11 mouse cellular contexts compared by ENCODE assay signal in genomic region chr6:30618735-30619134, GRCm38 (mm10). TPM values are rescaled to one million over a fixed set of nuclear protein-coding genes. Genes with fewer than 3 reads are reported as not detected.
A peak's percentile ranks its signal among the peaks of the same experiment; 100 is the strongest.
DNase-seq lines count a peak whose midpoint lies in the region; ATAC-seq and TF ChIP-seq lines count a peak whose summit lies in the region.
"Had no signal": no experiment of that assay in that cellular context is flagged by ENCODE, and none has a peak within 500 bp of the region (broad histone marks: within the 10 kb centered on the region; RNA-seq: fewer than 3 reads in every experiment).

No protein-coding gene starts in this region.

- WGBS in heart, embryonic 12.5 days, result 47% methylated on average over 6 of the region's 6 CpGs
- WGBS in heart, adult 2 months, result 68% methylated on average over 6 of the region's 6 CpGs
- 31% methylated on average over 6 of the region's 6 CpGs for WGBS in neural tube, embryonic 11.5 days
- WGBS in limb, embryonic 10.5 days, result 37% methylated on average over 6 of the region's 6 CpGs
- WGBS in stomach, embryonic 14.5 days, result 53% methylated on average over 6 of the region's 6 CpGs

- H3K36me3 ChIP-seq in heart, embryonic 12.5 days, result no peaks in the 10 kb centered on the region
- H3K36me3 ChIP-seq in heart, adult 2 months (ENCODE audit: control insufficient read depth, insufficient read depth, low read length), result no peaks in the 10 kb centered on the region
- H3K36me3 ChIP-seq in neural tube, embryonic 11.5 days (ENCODE audit: control insufficient read depth, insufficient read depth, low read length), result no peaks in the 10 kb centered on the region
- no peaks in the 10 kb centered on the region for H3K36me3 ChIP-seq in limb, embryonic 10.5 days
- no peaks in the 10 kb centered on the region for H3K36me3 ChIP-seq in stomach, embryonic 14.5 days (ENCODE audit: control insufficient read depth, insufficient read depth, low read length)

- no peak overlapping the region for H3K4me3 ChIP-seq in heart, embryonic 12.5 days
- no peak overlapping the region for H3K4me3 ChIP-seq in heart, adult 2 months
- H3K4me3 ChIP-seq in neural tube, embryonic 11.5 days (ENCODE audit: low read depth, low read length), result no peak overlapping the region
- no peak overlapping the region for H3K4me3 ChIP-seq in limb, embryonic 10.5 days
- no peak overlapping the region for H3K4me3 ChIP-seq in stomach, embryonic 14.5 days (ENCODE audit: low read depth, low read length)

- H3K4me1 ChIP-seq in heart, embryonic 12.5 days (replicated peaks), result peaks cover 75% of the 10 kb centered on the region
- H3K4me1 ChIP-seq in heart, adult 2 months (ENCODE audit: control insufficient read depth, insufficient read depth, low read length), result no peaks in the 10 kb centered on the region
- peaks cover 39% of the 10 kb centered on the region for H3K4me1 ChIP-seq in neural tube, embryonic 11.5 days (ENCODE audit: control insufficient read depth, insufficient read depth, low read length)
- H3K4me1 ChIP-seq in limb, embryonic 10.5 days, result peaks cover 76% of the 10 kb centered on the region
- peaks cover 28% of the 10 kb centered on the region for H3K4me1 ChIP-seq in stomach, embryonic 14.5 days (ENCODE audit: control insufficient read depth, insufficient read depth, low read length)

- no peak overlapping the region for H3K4me2 ChIP-seq in heart, embryonic 12.5 days
- H3K4me2 ChIP-seq in neural tube, embryonic 11.5 days (ENCODE audit: low read depth), result no peak overlapping the region
- H3K4me2 ChIP-seq in stomach, embryonic 14.5 days (replicated peaks; ENCODE audit: low read depth, low read length), result no peak overlapping the region

- H3K9me3 ChIP-seq in heart, embryonic 12.5 days (replicated peaks), result no peaks in the 10 kb centered on the region
- no peaks in the 10 kb centered on the region for H3K9me3 ChIP-seq in neural tube, embryonic 11.5 days (ENCODE audit: control insufficient read depth, low read length)
- H3K9me3 ChIP-seq in limb, embryonic 10.5 days (replicated peaks), result no peaks in the 10 kb centered on the region
- H3K9me3 ChIP-seq in stomach, embryonic 14.5 days (ENCODE audit: control insufficient read depth, low read depth, low read length), result no peaks in the 10 kb centered on the region

- H3K27me3 ChIP-seq in heart, embryonic 12.5 days (replicated peaks), result no peaks in the 10 kb centered on the region
- no peaks in the 10 kb centered on the region for H3K27me3 ChIP-seq in heart, adult 2 months (ENCODE audit: control insufficient read depth, insufficient read depth, low read length)
- H3K27me3 ChIP-seq in neural tube, embryonic 11.5 days (ENCODE audit: control insufficient read depth, insufficient read depth, low read length), result no peaks in the 10 kb centered on the region
- H3K27me3 ChIP-seq in limb, embryonic 10.5 days (ENCODE audit: low read depth, poor library complexity, severe bottlenecking), result no peaks in the 10 kb centered on the region
- H3K27me3 ChIP-seq in stomach, embryonic 14.5 days (ENCODE audit: control insufficient read depth, insufficient read depth, low read length), result no peaks in the 10 kb centered on the region

- peak overlapping the region; percentile 17; the same call in 1 of the 2 replicates for H3K9ac ChIP-seq in heart, embryonic 12.5 days
- no peak overlapping the region for H3K9ac ChIP-seq in heart, adult 2 months (ENCODE audit: low read depth, low read length)
- 0 out of 2 replicates have a peak overlapping the region, but pooled peaks have one; percentile 19 for H3K9ac ChIP-seq in neural tube, embryonic 11.5 days (ENCODE audit: low read length)
- H3K9ac ChIP-seq in stomach, embryonic 14.5 days (replicated peaks; ENCODE audit: low read depth, low read length), result no peak overlapping the region

- no peak for DNase-seq in heart, adult 2 months
- DNase-seq in neural tube, embryonic 11.5 days (ENCODE audit: low spot score), result no peak
- DNase-seq in neural tube, embryonic 10.5 days (ENCODE audit: extremely low spot score, low spot score), result no peak
- no peak for DNase-seq in limb, embryonic 10.5 days (ENCODE audit: low spot score)
- no peak for DNase-seq in cerebellum, adult 11 months
- no peak for DNase-seq in left cerebral cortex, postnatal 14 days (ENCODE audit: low spot score in 2 of 2)

- no peak for TF ChIP-seq EP300 in heart, adult 2 months (IDR thresholded peaks at IDR 0.05; ENCODE audit: insufficient read depth, low read depth, low read length)

- no peak for ATAC-seq in heart, embryonic 12.5 days (ENCODE audit: insufficient number of reproducible peaks, low FRiP score)
- ATAC-seq in neural tube, embryonic 11.5 days (ENCODE audit: insufficient read depth, low FRiP score, low TSS enrichment), result no peak
- ATAC-seq in stomach, embryonic 14.5 days (ENCODE audit: insufficient number of reproducible peaks, insufficient read depth, low FRiP score, low read depth), result no peak

- no peak for TF ChIP-seq CTCF in heart, adult 2 months (IDR thresholded peaks at IDR 0.05)

- peak overlapping the region; percentile 63 for H3K27ac ChIP-seq in heart, embryonic 12.5 days (ENCODE audit: poor library complexity, severe bottlenecking)
- H3K27ac ChIP-seq in heart, adult 2 months, result no peak overlapping the region
- H3K27ac ChIP-seq in neural tube, embryonic 11.5 days (ENCODE audit: low read depth, low read length), result peak overlapping the region; percentile 28
- H3K27ac ChIP-seq in limb, embryonic 10.5 days, result peak overlapping the region; percentile 91
- peak overlapping the region; percentile 49; the same call in 1 of the 2 replicates for H3K27ac ChIP-seq in stomach, embryonic 14.5 days (ENCODE audit: low read length)

- TF ChIP-seq POLR2A in heart, adult 2 months (IDR thresholded peaks at IDR 0.05; ENCODE audit: insufficient read depth, low read depth, low read length), result no peak

- H3K79me2 ChIP-seq in heart, adult 2 months (replicated peaks; ENCODE audit: control insufficient read depth, insufficient read depth, low read length), result no peaks in the 10 kb centered on the region

- intact Hi-C loops in heart, adult 2 months (cut with DNase I), result no loop called here
- intact Hi-C loops in left cerebral cortex, postnatal 14 days (cut with DNase I), result loop anchor here (5.0 kb wide), 1 partner anchor 46 kb away; no protein-coding TSS in a partner anchor

RNA-seq across cellular contexts. Expression of gene Cpa5, which starts 7.9 kb away (rescaled TPM):
- polyA plus RNA-seq in heart, embryonic 12.5 days (2016; fragmentation: Nextera tagmentation; extraction: Ambion mirVana), result 1.1 and 1.9 TPM in 2 replicates
- total RNA-seq in heart, adult 2 months (2021), result not detected
- polyA plus RNA-seq in heart, adult 2 months (2012; rRNA removed), result not detected in 2 replicates
- polyA plus RNA-seq in neural tube, embryonic 11.5 days (2014; fragmentation: Nextera tagmentation; extraction: Ambion mirVana), result 0.50 TPM in 1 of 2 replicates, not detected in the other
- 0.23 and 0.35 TPM in 2 replicates for polyA plus RNA-seq in limb, embryonic 10.5 days (2016; fragmentation: Nextera tagmentation; extraction: Ambion mirVana)
- 0.13 and 0.15 TPM in 2 replicates for polyA plus RNA-seq in stomach, embryonic 14.5 days (2014; fragmentation: Nextera tagmentation; extraction: Ambion mirVana)
- not detected for total RNA-seq in left cerebral cortex, postnatal 14 days (2021)
- total RNA-seq: left cerebral cortex, adult 2 months had no signal
- polyA plus RNA-seq: C2C12; frontal cortex, adult 2 months had no signal

RNA-seq across cellular contexts. Expression of gene Cpa1, which starts 20.3 kb away (rescaled TPM):
- 1.8 and 2.0 TPM in 2 replicates for polyA plus RNA-seq in heart, embryonic 12.5 days (2016; fragmentation: Nextera tagmentation; extraction: Ambion mirVana)
- under 1 TPM in 1 of 2 experiments, not detected in 1; 0.14 TPM for total RNA-seq in heart, adult 2 months (2021)
- polyA plus RNA-seq in heart, adult 2 months (2012; rRNA removed), result 0.21 and 0.44 TPM in 2 replicates
- 0.35 TPM in 1 of 2 replicates, not detected in the other for polyA plus RNA-seq in neural tube, embryonic 11.5 days (2014; fragmentation: Nextera tagmentation; extraction: Ambion mirVana)
- polyA plus RNA-seq in limb, embryonic 10.5 days (2016; fragmentation: Nextera tagmentation; extraction: Ambion mirVana), result 0.38 TPM in 2 replicates
- polyA plus RNA-seq in stomach, embryonic 14.5 days (2014; fragmentation: Nextera tagmentation; extraction: Ambion mirVana), result 1.5 and 116 TPM in 2 replicates
- total RNA-seq in left cerebral cortex, postnatal 14 days (2021), result not detected
- total RNA-seq: left cerebral cortex, adult 2 months had no signal
- polyA plus RNA-seq: C2C12; frontal cortex, adult 2 months had no signal

RNA-seq across cellular contexts. Expression of gene Cpa4, which starts 50.6 kb away (rescaled TPM):
- polyA plus RNA-seq in heart, embryonic 12.5 days (2016; fragmentation: Nextera tagmentation; extraction: Ambion mirVana), result 2.9 and 3.1 TPM in 2 replicates
- total RNA-seq in heart, adult 2 months (2021), result not detected
- not detected in 2 replicates for polyA plus RNA-seq in heart, adult 2 months (2012; rRNA removed)
- 2.1 and 3.6 TPM in 2 replicates for polyA plus RNA-seq in neural tube, embryonic 11.5 days (2014; fragmentation: Nextera tagmentation; extraction: Ambion mirVana)
- 1.1 and 1.4 TPM in 2 replicates for polyA plus RNA-seq in limb, embryonic 10.5 days (2016; fragmentation: Nextera tagmentation; extraction: Ambion mirVana)
- polyA plus RNA-seq in stomach, embryonic 14.5 days (2014; fragmentation: Nextera tagmentation; extraction: Ambion mirVana), result 0.49 and 0.71 TPM in 2 replicates
- total RNA-seq in left cerebral cortex, postnatal 14 days (2021), result under 1 TPM; 0.15 to 0.19 TPM
- polyA plus RNA-seq: C2C12 had no signal

Comparison
In these comparisons a context has a peak if more than half of its experiments do, and no peak if none do; other contexts are left out.
1. H3K9ac ChIP-seq: peak in heart, embryonic 12.5 days (single experiment) and neural tube, embryonic 11.5 days (single experiment); none in heart, adult 2 months (single experiment) and stomach, embryonic 14.5 days (single experiment).